Mouse (Mus musculus): Measurements from ENCODE around the gene Ppp3ca.
A peak's percentile ranks its signal among the peaks of the same experiment; 100 is the strongest.

GRCm38 (mm10) chr3:136741659-136742058 lies 71.7 kb downstream of the Ppp3ca start:
- TF ChIP-seq USF1 (IDR thresholded peaks at IDR 0.05; ENCODE audit: low read depth, low read length) (no peak), CTCF (conservative IDR thresholded peaks at IDR 0.05 in 1 of 2, IDR thresholded peaks at IDR 0.05 in 1 of 2; ENCODE audit: low read depth in 2 of 2, low read length in 2 of 2) (no peak), EP300 (IDR thresholded peaks at IDR 0.05; ENCODE audit: low read length) (no peak), RAD21 (IDR thresholded peaks at IDR 0.05; ENCODE audit: low read depth, low read length) (no peak), MYC (IDR thresholded peaks at IDR 0.05; ENCODE audit: low read depth, low read length) (no peak), ETS1 (conservative IDR thresholded peaks at IDR 0.05; ENCODE audit: low read depth, low read length) (0 out of 2 replicates have a peak, but pooled peaks have one; percentile 18)

Measured in CH12.LX (cell line).